In the genomic region with DNA sequence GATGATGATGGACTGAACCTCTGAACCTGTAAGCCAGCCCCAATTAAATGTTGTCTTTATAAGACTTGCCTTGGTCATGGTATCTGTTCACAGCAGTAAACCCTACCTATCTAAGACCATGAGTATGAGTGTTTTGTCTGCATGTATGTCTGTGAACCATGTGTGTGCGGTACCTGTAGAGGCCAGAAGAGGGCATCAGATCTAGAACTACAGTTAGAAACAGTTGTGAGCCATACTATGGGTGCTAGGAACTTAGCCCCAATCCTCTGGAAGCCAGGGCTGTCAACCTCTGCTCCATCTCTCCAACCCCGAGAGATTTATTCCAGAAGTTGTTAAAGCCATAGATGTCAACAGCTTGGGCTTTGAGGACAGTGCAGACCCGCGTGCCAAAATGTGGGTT, we compare ENCODE assay signal across 30 mouse cellular contexts. TPM values are rescaled to one million over a fixed set of nuclear protein-coding genes. Genes with fewer than 3 reads are reported as not detected.
"Had no signal": no experiment of that assay in that cellular context is flagged by ENCODE, and none has a peak within 500 bp of the region (broad histone marks: within the 10 kb centered on the region; RNA-seq: fewer than 3 reads in every experiment).

No protein-coding gene starts in this region.

- H3K9me3 ChIP-seq: hindbrain, embryonic 12.5 days; intestine, embryonic 15.5 days; kidney, embryonic 15.5 days; limb, embryonic 10.5 days; liver, embryonic 15.5 days had no signal

- H3K4me3 ChIP-seq: gastrocnemius, adult 2 months; heart, embryonic 10.5 days; heart, embryonic 12.5 days; hindbrain, embryonic 10.5 days; hindbrain, embryonic 12.5 days; intestine, embryonic 15.5 days; kidney, embryonic 15.5 days; limb, embryonic 10.5 days; limb, embryonic 12.5 days; liver, embryonic 13.5 days; liver, embryonic 15.5 days had no signal

- H3K4me1 ChIP-seq: heart, embryonic 10.5 days; heart, embryonic 12.5 days; hindbrain, embryonic 10.5 days; hindbrain, embryonic 12.5 days; intestine, embryonic 15.5 days; kidney, embryonic 15.5 days; limb, embryonic 12.5 days; liver, embryonic 13.5 days; liver, embryonic 15.5 days had no signal

- DNase-seq: gastrocnemius, adult 2 months; gastrocnemius, postnatal 10 days; gastrocnemius, postnatal 25 days; heart, adult 18-20 months; heart, postnatal 10 days; heart, postnatal 4 days; kidney, adult 18-20 months; kidney, adult 9 months; kidney, postnatal 14 days; kidney, postnatal 36 days; layer of hippocampus, postnatal 36 days; liver; liver, embryonic 13.5 days had no signal

- H3K27me3 ChIP-seq: heart, embryonic 12.5 days; hindbrain, embryonic 12.5 days; intestine, embryonic 15.5 days; kidney, embryonic 15.5 days; limb, embryonic 12.5 days; liver, embryonic 13.5 days; liver, embryonic 15.5 days had no signal

- H3K27ac ChIP-seq: gastrocnemius, adult 2 months; heart, embryonic 10.5 days; hindbrain, embryonic 10.5 days; hindbrain, embryonic 12.5 days; hindbrain, embryonic 14.5 days; intestine, embryonic 15.5 days; kidney, embryonic 15.5 days; kidney, postnatal 0 days; limb, embryonic 10.5 days; limb, embryonic 12.5 days; liver, embryonic 13.5 days; liver, embryonic 15.5 days had no signal

- H3K36me3 ChIP-seq: hindbrain, embryonic 10.5 days; hindbrain, embryonic 12.5 days; intestine, embryonic 15.5 days; kidney, embryonic 15.5 days; limb, embryonic 12.5 days; liver, embryonic 13.5 days; liver, embryonic 15.5 days had no signal

RNA-seq across cellular contexts. Expression of a gene that starts 55.7 kb away (rescaled TPM):
- polyA plus RNA-seq: heart, embryonic 10.5 days; heart, embryonic 12.5 days; heart, embryonic 14.5 days; heart, embryonic 16.5 days; inflammation-experienced regulatory T-cells, adult 6 months; intestine, embryonic 15.5 days; intestine, postnatal 0 days; kidney, embryonic 15.5 days; kidney, postnatal 0 days; large intestine, adult 2 months; limb, embryonic 10.5 days; liver, embryonic 11.5 days; liver, embryonic 13.5 days; liver, embryonic 15.5 days had no signal
